Mouse (Mus musculus): ENCODE measurements around the gene Tom1l1. TPM values are rescaled to one million over a fixed set of nuclear protein-coding genes. Genes with fewer than 3 reads are reported as not detected.

Tom1l1 gene
- polyA plus RNA-seq, 1 experiment from 2014 or later: 24.5 TPM

DNA sequence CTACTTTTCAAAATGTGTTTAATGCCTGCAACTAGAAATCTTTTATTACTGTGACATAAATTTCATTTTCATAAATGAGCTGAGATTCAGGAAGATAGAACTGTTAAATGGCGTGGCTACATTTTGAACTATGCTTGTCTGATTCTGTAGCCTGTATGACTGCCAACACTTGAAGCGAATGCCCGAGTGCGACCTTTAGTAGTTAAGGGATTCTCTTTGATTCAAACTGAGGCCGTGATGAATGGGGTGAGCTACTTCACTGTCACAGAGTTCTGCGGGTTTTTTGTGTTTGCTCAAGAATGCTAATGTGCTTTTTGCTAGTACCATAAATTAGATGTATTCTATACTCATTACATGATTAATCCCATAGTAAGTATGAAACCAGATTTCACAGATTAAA, 2.2 kb upstream of the Tom1l1 start:
- 8% methylated on average over 6 of the region's 6 CpGs for WGBS
- no peak for ATAC-seq (ENCODE audit: low FRiP score)
- H3K27me3 ChIP-seq (replicated peaks): no peaks in the 10 kb centered on the region

DNA sequence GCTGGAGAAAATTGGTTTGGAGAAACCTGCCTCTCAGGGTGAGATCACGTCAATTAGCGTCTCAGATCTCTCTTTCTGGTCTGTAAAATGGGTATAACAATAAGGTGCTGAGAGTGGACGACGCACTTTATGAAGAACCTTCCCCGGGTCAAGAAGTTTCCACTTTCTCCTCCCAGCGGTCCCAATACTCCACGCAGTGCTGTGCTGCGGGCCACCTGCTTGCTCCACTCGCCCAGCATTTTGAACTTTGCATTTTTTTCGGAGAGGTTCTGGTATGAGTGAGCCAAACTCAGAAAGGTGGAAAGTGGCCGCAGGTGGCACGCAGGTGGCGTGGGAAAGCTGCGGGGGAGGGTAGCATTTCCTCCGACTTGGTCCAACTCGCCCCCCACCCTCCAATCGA, 1.1 kb downstream of the Tom1l1 start:
- no peaks in the 10 kb centered on the region for H3K9me3 ChIP-seq (replicated peaks)
- ATAC-seq (ENCODE audit: low FRiP score): no peak
- H3K27ac ChIP-seq (replicated peaks): peak overlapping the region; percentile 83
- 1% methylated on average over 17 of the region's 17 CpGs for WGBS
- H3K27me3 ChIP-seq (replicated peaks): no peaks in the 10 kb centered on the region
- peak overlapping the region; percentile 63 for H3K4me3 ChIP-seq (replicated peaks)
- no peaks in the 10 kb centered on the region for H3K36me3 ChIP-seq
- peak overlapping the region; percentile 62 for H3K9ac ChIP-seq (replicated peaks)
- H3K4me2 ChIP-seq: peak overlapping the region; percentile 91
- H3K4me1 ChIP-seq: peaks cover 15% of the 10 kb centered on the region

More for the DNA sequence above, 2.2 kb upstream of the Tom1l1 start:
- H3K4me3 ChIP-seq (replicated peaks): no peak overlapping the region
- H3K9ac ChIP-seq (replicated peaks): no peak overlapping the region
- no peak overlapping the region for H3K27ac ChIP-seq (replicated peaks)
- no peak overlapping the region for H3K4me2 ChIP-seq
- H3K9me3 ChIP-seq (replicated peaks): no peaks in the 10 kb centered on the region
- peaks cover 15% of the 10 kb centered on the region for H3K4me1 ChIP-seq
- no peaks in the 10 kb centered on the region for H3K36me3 ChIP-seq

DNA sequence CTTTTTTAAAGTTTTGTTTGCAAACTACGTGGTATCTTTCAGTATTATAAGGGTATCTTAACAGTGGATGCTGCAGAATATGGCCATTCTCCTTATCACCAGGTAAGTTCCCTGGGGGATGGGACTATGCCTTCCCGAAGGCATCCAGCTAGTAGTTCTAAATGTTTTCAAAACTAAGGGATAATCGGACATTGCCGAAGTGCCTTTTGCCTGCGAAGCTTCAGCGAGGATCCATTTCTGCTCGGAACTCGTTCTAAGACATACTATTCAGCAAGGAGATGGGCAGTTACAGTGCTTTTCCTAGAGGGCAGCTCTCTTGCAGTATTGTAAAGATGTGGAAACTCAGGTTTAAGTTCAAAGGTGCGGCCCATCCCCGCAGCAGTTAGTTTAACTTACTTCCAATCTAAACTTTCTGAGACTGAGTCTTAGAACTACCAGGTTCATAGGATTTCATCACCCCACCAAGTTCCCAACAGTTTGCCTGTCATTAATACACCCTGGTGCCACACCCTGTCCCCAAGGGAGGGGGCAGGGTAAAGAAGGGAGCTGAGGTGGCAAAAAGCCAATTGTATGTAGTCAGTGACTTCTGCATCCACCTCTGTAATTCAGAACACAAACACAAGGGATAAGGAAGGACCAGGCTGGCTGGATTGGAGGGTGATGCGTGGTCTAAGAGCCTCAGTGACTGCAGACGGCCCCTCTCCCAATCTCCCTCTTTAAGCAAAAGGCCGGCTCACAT, 1.7 kb downstream of the Tom1l1 start:
- no peaks in the 10 kb centered on the region for H3K27me3 ChIP-seq (replicated peaks)
- WGBS: 74% methylated on average over 13 of the region's 13 CpGs
- H3K9ac ChIP-seq (replicated peaks): peak overlapping the region; percentile 62; the same call in 1 of the 2 replicates
- H3K9me3 ChIP-seq (replicated peaks): no peaks in the 10 kb centered on the region
- ATAC-seq (ENCODE audit: low FRiP score): no peak
- peak overlapping the region; percentile 91 for H3K4me2 ChIP-seq
- H3K4me1 ChIP-seq: peaks cover 15% of the 10 kb centered on the region
- H3K36me3 ChIP-seq: no peaks in the 10 kb centered on the region
- peak overlapping the region; percentile 63 for H3K4me3 ChIP-seq (replicated peaks)
- H3K27ac ChIP-seq (replicated peaks): no peak overlapping the region

DNA sequence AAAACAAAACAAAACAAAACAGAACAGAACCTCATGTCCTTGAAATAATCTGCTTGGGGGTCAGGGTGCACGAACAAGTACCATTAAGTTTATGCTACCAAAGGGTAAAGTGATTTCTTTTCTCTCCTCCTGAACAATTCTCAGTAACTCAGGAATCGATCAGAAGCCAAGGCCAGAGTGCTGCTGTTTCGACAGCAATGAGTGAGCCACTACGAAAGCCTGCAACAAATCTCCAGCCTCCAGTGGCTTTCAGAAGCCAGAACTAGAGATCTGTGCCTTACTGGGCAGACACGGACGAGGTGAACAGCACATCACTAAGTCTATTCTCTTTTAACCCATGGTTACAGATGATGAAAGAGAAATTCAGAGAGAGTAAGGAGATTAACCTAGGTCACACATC, 3.0 kb downstream of the Tom1l1 start:
- Histone ChIP-seq H3K9ac (replicated peaks) (no peak overlapping the region), H3K4me1 (peaks cover 15% of the 10 kb centered on the region), H3K36me3 (no peaks in the 10 kb centered on the region), H3K9me3 (replicated peaks) (no peaks in the 10 kb centered on the region), H3K27ac (replicated peaks) (no peak overlapping the region), H3K27me3 (replicated peaks) (no peaks in the 10 kb centered on the region), H3K4me3 (replicated peaks) (no peak overlapping the region), H3K4me2 (peak overlapping the region; percentile 91; the same call in 1 of the 2 replicates)
- ATAC-seq (ENCODE audit: low FRiP score): no peak
- 69% methylated on average over 6 of the region's 6 CpGs for WGBS

DNA sequence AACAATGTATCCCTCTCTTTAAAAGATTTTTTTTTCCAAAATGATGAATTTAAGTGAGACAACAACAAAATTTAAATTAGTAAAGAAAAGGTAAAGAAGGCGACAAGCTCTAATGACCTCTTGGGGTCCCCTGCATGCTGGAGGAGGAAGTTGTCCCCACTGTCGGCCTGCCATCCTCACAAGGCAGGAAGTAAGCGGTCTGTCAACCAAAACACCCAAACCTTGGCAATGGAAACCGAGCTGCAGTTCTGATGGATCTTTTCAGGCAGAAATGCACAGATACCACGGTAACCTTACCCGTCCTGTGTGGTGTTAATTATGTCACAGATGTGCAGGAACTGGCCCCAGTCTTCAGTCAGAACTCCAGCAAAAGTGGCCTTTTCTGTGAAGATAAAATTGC, 3.4 kb downstream of the Tom1l1 start:
- Histone ChIP-seq H3K4me2 (no peak overlapping the region), H3K27ac (replicated peaks) (no peak overlapping the region), H3K4me3 (replicated peaks) (no peak overlapping the region), H3K4me1 (peaks cover 15% of the 10 kb centered on the region), H3K9me3 (replicated peaks) (no peaks in the 10 kb centered on the region), H3K36me3 (no peaks in the 10 kb centered on the region), H3K27me3 (replicated peaks) (no peaks in the 10 kb centered on the region), H3K9ac (replicated peaks) (no peak overlapping the region)
- 83% methylated on average over 6 of the region's 6 CpGs for WGBS
- ATAC-seq (ENCODE audit: low FRiP score): no peak

DNA sequence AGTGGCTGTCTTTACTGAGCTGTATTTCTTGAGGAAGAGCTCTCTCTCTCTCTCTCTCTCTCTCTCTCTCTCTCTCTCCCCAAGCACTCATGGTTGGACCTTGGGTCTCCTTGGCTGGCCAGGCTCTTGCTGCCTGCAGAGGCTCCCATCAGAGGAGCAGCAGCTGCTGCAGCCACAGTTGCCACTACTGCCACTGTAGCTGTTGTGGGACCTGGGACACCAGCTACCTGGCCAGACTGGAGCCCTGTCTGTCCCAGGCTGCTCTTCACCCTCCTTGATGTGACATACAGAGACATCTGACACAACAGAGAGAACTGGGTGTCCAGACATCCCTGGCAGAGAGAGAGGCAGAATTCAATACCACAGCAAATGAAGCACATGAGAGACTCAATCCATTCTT, 7.0 kb downstream of the Tom1l1 start:
- H3K27me3 ChIP-seq (replicated peaks): no peaks in the 10 kb centered on the region
- no peak overlapping the region for H3K4me3 ChIP-seq (replicated peaks)
- H3K9me3 ChIP-seq (replicated peaks): no peaks in the 10 kb centered on the region
- H3K9ac ChIP-seq (replicated peaks): no peak overlapping the region
- no peak overlapping the region for H3K4me2 ChIP-seq
- ATAC-seq (ENCODE audit: low FRiP score): no peak
- no peaks in the 10 kb centered on the region for H3K36me3 ChIP-seq
- no peak overlapping the region for H3K27ac ChIP-seq (replicated peaks)
- H3K4me1 ChIP-seq: no peaks in the 10 kb centered on the region

DNA sequence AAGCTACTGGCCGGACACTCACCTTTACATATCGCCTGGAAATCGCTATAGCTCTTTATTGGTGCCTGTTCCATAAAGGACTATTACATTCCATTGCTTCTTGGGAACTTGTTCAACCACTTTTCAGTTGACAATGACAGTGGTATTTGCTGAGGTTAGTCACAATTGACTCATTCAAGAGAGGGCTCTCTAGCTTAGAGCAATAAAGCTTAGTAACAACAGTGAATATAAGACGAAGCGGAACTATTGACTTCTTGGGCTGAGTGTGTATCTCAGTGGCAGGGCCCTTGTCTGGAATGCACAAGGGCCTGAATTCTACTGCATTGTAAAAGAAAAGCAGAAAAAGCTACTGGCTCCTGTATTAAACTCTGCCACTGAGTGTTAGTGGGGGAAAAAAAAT, 9.6 kb downstream of the Tom1l1 start:
- no peaks in the 10 kb centered on the region for H3K4me1 ChIP-seq
- no peaks in the 10 kb centered on the region for H3K9me3 ChIP-seq (replicated peaks)
- H3K27me3 ChIP-seq (replicated peaks): no peaks in the 10 kb centered on the region
- H3K4me3 ChIP-seq (replicated peaks): no peak overlapping the region
- no peak overlapping the region for H3K4me2 ChIP-seq
- 75% methylated on average over 5 of the region's 5 CpGs for WGBS
- no peaks in the 10 kb centered on the region for H3K36me3 ChIP-seq
- ATAC-seq (ENCODE audit: low FRiP score): no peak
- no peak overlapping the region for H3K9ac ChIP-seq (replicated peaks)
- no peak overlapping the region for H3K27ac ChIP-seq (replicated peaks)

DNA sequence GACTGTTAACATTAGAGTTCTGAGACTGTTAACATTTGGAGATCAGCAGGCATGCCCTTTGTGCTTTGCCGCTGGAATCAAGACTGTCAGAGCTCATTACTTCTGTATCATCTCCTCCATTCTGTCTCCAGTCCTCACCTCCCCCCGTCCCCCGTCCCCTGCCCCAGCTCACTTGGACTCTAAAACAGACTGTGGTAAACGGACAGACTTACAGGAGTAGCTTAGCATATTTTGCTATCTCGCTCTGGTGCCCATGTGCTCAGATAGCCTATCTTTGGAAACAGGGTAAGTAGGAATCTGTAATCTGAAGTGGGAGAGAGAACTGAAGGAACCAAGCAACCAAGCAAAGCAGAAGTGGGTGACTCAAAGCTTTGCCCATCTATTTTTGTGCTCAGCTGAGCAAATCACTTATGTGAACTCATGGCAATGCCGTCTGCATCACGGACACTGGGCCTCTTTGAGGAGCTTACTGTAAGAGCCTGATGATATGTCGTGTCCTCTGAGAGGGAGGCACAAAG, 10.3 kb downstream of the Tom1l1 start:
- WGBS: 58% methylated on average over 8 of the region's 8 CpGs
- no peak for ATAC-seq (ENCODE audit: low FRiP score)
- H3K9me3 ChIP-seq (replicated peaks): no peaks in the 10 kb centered on the region
- H3K4me1 ChIP-seq: no peaks in the 10 kb centered on the region
- H3K27ac ChIP-seq (replicated peaks): no peak overlapping the region
- H3K36me3 ChIP-seq: no peaks in the 10 kb centered on the region
- H3K4me2 ChIP-seq: no peak overlapping the region
- H3K9ac ChIP-seq (replicated peaks): no peak overlapping the region
- no peak overlapping the region for H3K4me3 ChIP-seq (replicated peaks)
- H3K27me3 ChIP-seq (replicated peaks): no peaks in the 10 kb centered on the region

DNA sequence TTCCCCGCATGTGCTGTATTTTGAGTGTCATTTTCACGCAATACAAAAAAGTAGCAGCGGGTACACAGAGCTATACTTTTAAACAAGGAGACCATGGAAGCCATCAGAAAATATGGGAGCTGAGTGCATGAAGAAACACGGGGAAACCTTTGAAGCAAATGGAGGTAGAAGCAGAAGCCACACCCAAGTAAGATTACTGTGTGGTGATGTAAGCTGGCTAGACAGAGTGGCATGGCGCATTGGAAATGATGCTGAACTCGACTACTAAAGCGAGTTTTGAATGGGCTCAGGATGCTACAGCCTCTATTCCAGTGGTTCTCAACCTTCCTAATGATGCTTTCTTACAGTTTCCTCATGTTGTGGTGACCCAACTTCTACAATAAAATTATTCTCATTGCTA, 11.1 kb downstream of the Tom1l1 start:
- Histone ChIP-seq H3K27ac (replicated peaks) (no peak overlapping the region), H3K4me2 (no peak overlapping the region), H3K9ac (replicated peaks) (no peak overlapping the region), H3K4me1 (no peaks in the 10 kb centered on the region), H3K4me3 (replicated peaks) (no peak overlapping the region), H3K9me3 (replicated peaks) (no peaks in the 10 kb centered on the region), H3K36me3 (no peaks in the 10 kb centered on the region), H3K27me3 (replicated peaks) (no peaks in the 10 kb centered on the region)
- WGBS: 93% methylated on average over 7 of the region's 7 CpGs
- no peak for ATAC-seq (ENCODE audit: low FRiP score)

DNA sequence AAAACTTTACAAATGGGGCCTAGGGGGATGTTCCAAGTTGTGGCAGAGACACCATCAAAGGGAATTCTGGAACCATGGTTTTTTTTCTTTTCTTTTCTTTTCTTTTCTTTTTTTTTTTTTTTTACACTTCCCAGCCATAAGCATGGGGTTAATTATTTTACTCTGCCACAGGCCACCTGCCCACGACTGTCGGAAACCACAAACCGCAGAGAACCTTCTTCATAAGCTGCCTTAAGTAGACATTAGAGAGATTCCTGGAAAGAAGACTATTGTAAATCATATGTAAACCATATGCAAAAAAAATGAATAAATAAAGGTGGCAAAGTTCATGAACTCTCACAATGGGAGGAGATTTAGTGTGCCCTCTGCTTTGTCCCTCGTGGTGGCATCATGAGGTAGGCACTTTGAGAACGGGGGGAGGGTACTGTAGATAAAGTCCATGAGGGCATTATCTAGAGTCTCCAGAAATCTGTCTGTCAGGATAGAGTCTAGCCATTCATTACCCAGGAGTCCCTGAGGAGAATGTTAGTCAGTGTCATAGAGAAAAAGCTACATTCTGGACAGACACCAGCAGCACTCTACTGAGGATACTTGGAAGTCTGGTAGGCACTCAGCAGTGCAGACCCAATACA, 12.6 kb downstream of the Tom1l1 start:
- no peak overlapping the region for H3K9ac ChIP-seq (replicated peaks)
- ATAC-seq (ENCODE audit: low FRiP score): no peak
- WGBS: 76% methylated on average over 5 of the region's 5 CpGs
- no peak overlapping the region for H3K4me2 ChIP-seq
- no peaks in the 10 kb centered on the region for H3K36me3 ChIP-seq
- no peaks in the 10 kb centered on the region for H3K4me1 ChIP-seq
- no peak overlapping the region for H3K4me3 ChIP-seq (replicated peaks)
- no peaks in the 10 kb centered on the region for H3K27me3 ChIP-seq (replicated peaks)
- no peaks in the 10 kb centered on the region for H3K9me3 ChIP-seq (replicated peaks)
- H3K27ac ChIP-seq (replicated peaks): no peak overlapping the region

DNA sequence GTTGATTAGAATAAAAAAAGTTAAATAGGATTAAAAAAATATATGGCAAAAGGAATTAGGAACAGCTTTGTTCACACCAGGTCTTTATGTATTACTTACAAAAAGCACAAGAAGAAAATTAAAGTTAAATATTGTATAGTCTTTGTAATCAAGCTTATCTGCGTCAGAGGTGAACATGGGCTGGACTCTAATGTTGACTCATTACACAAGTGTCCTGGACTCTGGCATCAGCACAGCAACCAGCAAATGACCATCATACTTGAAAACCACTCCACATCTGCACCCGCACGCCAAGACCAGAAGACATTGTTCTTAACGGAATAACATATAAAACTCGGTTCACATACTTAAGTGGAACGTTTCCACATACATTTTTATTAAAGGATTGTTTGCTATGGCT, 20.8 kb downstream of the Tom1l1 start:
- H3K27ac ChIP-seq (replicated peaks): no peak overlapping the region
- no peak overlapping the region for H3K4me2 ChIP-seq
- H3K27me3 ChIP-seq (replicated peaks): no peaks in the 10 kb centered on the region
- H3K9ac ChIP-seq (replicated peaks): no peak overlapping the region
- no peak overlapping the region for H3K4me3 ChIP-seq (replicated peaks)
- H3K9me3 ChIP-seq (replicated peaks): no peaks in the 10 kb centered on the region
- no peak for ATAC-seq (ENCODE audit: low FRiP score)
- H3K4me1 ChIP-seq: peaks cover 18% of the 10 kb centered on the region
- 97% methylated on average over 6 of the region's 6 CpGs for WGBS
- H3K36me3 ChIP-seq: 0 out of 2 replicates have a peak, but pooled peaks cover 4% of the 10 kb centered on the region

DNA sequence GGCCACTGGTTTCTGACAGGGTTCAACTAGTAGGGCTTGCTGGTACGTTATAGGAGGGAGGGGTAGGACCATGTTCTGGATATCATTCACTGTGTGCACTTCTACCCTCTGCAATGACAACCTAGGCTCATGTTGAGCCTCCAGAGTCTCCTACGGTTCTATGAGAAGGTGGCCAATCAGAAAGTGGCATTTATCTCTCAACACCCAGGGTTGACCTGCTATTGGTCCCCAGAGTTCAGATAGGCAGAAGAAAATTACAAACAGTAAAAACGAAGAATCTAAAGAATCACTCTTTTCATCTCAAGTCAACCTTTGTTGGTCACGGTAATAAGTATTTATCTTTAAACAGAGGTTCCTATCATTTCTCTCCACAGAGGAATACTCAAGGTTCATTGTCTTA, 21.2 kb downstream of the Tom1l1 start:
- ATAC-seq (ENCODE audit: low FRiP score): no peak
- no peak overlapping the region for H3K9ac ChIP-seq (replicated peaks)
- no peaks in the 10 kb centered on the region for H3K9me3 ChIP-seq (replicated peaks)
- whole genome bisulfite sequencing: 83% methylated on average over 4 of the region's 4 CpGs
- no peak overlapping the region for H3K4me2 ChIP-seq
- no peaks in the 10 kb centered on the region for H3K27me3 ChIP-seq (replicated peaks)
- 0 out of 2 replicates have a peak, but pooled peaks cover 4% of the 10 kb centered on the region for H3K36me3 ChIP-seq
- H3K4me3 ChIP-seq (replicated peaks): no peak overlapping the region
- peaks cover 18% of the 10 kb centered on the region for H3K4me1 ChIP-seq
- no peak overlapping the region for H3K27ac ChIP-seq (replicated peaks)
